Mouse (Mus musculus): ENCODE data around the gene Tmc5. TPM values are rescaled to one million over a fixed set of nuclear protein-coding genes. Genes with fewer than 3 reads are reported as not detected.

The Tmc5 gene
- polyA plus RNA-seq, 1 experiment from 2014 or later = 0.22 TPM

- no peak overlapping the region for H3K27ac ChIP-seq
- peaks cover 18% of the 10 kb centered on the region for H3K36me3 ChIP-seq
- no peak for ATAC-seq
- H3K4me2 ChIP-seq (replicated peaks) = peak overlapping the region; percentile 71; the same call in 1 of the 2 replicates
- H3K27me3 ChIP-seq = no peaks in the 10 kb centered on the region
- no peaks in the 10 kb centered on the region for H3K9me3 ChIP-seq
- no peak overlapping the region for H3K9ac ChIP-seq (replicated peaks)
- 91% methylated on average over 15 of the region's 15 CpGs for WGBS
- peak overlapping the region; percentile 97; the same call in 1 of the 2 replicates for H3K4me3 ChIP-seq (replicated peaks)
- peaks cover 37% of the 10 kb centered on the region for H3K4me1 ChIP-seq (replicated peaks)
These were observed 106.1 kb downstream of the Tmc5 start for GRCm38 (mm10) chr7:118703144-118703561.

DNA sequence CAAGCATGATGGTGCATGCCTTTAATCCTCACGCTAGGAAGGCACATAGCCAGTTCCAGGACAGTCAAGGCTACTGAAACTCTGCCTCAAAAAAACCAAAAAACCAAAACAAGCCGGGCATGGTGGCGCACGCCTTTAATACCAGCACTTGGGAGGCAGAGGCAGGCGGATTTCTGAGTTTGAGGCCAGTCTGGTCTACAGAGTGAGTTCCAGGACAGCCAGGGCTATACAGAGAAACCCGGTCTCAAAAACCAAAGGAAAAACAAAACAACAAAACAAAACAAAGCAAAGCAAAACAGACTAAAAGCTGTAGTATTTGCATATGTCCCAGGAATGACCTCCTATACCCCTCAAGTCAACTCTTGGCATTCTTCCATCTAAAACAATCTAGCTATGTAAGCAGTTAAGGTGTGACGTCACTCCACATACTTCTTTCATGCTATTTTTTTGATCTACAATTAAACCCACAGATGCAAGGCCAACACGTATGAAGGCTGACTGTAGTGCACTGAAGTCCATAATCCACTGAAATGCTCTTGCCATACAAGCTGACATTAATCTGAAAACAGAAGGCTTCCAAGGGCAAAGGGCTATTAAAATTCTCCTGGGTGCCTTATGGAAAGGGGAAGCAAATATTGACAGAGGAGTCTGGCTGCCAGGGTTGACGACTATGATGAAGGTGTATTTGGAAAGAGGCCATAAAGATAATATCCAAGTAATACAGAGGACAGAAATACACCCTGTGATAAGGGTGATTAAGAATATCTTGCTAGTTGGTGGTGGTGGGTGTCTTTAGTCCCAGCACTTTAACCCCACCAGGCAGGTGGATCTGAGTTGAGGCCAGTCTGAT lies 107.1 kb downstream of the Tmc5 start:
- Histone ChIP-seq H3K9me3 (no peaks in the 10 kb centered on the region), H3K27me3 (no peaks in the 10 kb centered on the region), H3K4me1 (replicated peaks) (peaks cover 37% of the 10 kb centered on the region), H3K4me2 (replicated peaks) (peak overlapping the region; percentile 71), H3K9ac (replicated peaks) (peak overlapping the region; percentile 96), H3K4me3 (replicated peaks) (peak overlapping the region; percentile 97), H3K36me3 (peaks cover 14% of the 10 kb centered on the region; the same call in 1 of the 2 replicates), H3K27ac (no peak overlapping the region)
- 84% methylated on average over 9 of the region's 9 CpGs for WGBS
- ATAC-seq = no peak

- under 1% methylated on average over 66 of the region's 66 CpGs for WGBS
- Histone ChIP-seq H3K4me2 (replicated peaks) (peak within 1 kb of the TSS; percentile 71), H3K27me3 (no peaks in the 10 kb centered on the region), H3K9ac (replicated peaks) (peak within 1 kb of the TSS; percentile 96), H3K4me1 (replicated peaks) (peaks cover 37% of the 10 kb centered on the region), H3K4me3 (replicated peaks) (peak within 1 kb of the TSS; percentile 97), H3K36me3 (peaks cover 14% of the 10 kb centered on the region; the same call in 1 of the 2 replicates), H3K27ac (peak within 1 kb of the TSS; percentile 95), H3K9me3 (no peaks in the 10 kb centered on the region)
- peak; percentile 96 for ATAC-seq
These were observed 108.2 kb downstream of the Tmc5 start, which contains the start of gene Gde1 for GRCm38 (mm10) chr7:118705101-118705961. Gde1 (minus strand) TSS chr7:118705778.

DNA sequence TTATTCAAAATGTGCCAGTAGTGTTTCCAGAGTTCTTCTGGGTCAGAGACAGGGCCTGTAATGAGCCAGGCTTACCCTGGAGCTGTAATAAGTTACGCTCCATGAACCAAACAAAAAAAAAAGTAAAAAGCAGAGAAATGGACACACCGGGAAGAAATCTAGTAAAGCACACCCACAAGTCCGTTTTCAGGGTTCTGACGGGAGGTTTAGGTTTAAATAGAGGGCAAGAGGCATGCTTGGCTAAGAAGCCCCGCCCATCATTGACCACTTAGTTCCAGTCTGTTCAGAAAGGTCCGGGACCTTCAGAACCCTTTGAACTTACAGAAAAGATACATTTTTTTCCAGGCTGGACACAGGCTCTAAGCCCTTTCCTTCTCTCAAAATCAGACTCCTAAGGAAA lies 109.0 kb downstream of the Tmc5 start:
- Histone ChIP-seq H3K27ac (peak overlapping the region; percentile 95; the same call in 1 of the 2 replicates), H3K9me3 (no peaks in the 10 kb centered on the region), H3K27me3 (no peaks in the 10 kb centered on the region), H3K4me3 (replicated peaks) (peak overlapping the region; percentile 97), H3K9ac (replicated peaks) (peak overlapping the region; percentile 96; the same call in 1 of the 2 replicates), H3K4me2 (replicated peaks) (peak overlapping the region; percentile 71), H3K4me1 (replicated peaks) (peaks cover 33% of the 10 kb centered on the region), H3K36me3 (peaks cover 14% of the 10 kb centered on the region; the same call in 1 of the 2 replicates)
- 23% methylated on average over 6 of the region's 6 CpGs for WGBS
- ATAC-seq = peak; percentile 17

GRCm38 (mm10) chr7:118706488-118706887 lies 109.4 kb downstream of the Tmc5 start:
- no peak for ATAC-seq
- Histone ChIP-seq H3K9ac (replicated peaks) (no peak overlapping the region), H3K27ac (no peak overlapping the region), H3K4me1 (replicated peaks) (peaks cover 33% of the 10 kb centered on the region), H3K9me3 (no peaks in the 10 kb centered on the region), H3K4me3 (replicated peaks) (no peak overlapping the region), H3K36me3 (peaks cover 14% of the 10 kb centered on the region; the same call in 1 of the 2 replicates), H3K4me2 (replicated peaks) (no peak overlapping the region), H3K27me3 (no peaks in the 10 kb centered on the region)
- 86% methylated on average over 5 of the region's 5 CpGs for WGBS

DNA sequence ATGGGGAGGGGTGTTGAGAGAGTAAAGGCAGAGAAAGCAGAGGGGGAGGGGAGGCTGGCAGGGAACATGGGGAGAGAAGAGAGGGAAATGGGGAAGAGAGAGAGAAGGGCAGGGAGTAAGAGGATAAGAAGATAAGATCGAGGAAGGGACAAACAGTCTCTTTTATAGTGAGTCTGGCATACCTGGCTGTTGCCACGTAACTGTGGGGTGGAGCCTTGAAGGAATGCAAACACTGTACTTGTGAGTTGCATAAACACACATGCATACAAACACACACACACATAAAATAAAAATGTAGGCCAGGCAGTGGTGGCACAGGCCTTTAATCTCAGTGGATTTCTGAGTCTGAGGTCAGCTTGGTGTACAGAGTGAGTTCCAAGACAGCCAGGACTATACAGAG lies 110.1 kb downstream of the Tmc5 start:
- H3K27ac ChIP-seq = no peak overlapping the region
- H3K27me3 ChIP-seq = no peaks in the 10 kb centered on the region
- WGBS = 79% methylated on average over 2 of the region's 2 CpGs
- ATAC-seq = no peak
- H3K9ac ChIP-seq (replicated peaks) = no peak overlapping the region
- H3K4me3 ChIP-seq (replicated peaks) = no peak overlapping the region
- H3K4me1 ChIP-seq (replicated peaks) = peaks cover 31% of the 10 kb centered on the region
- no peak overlapping the region for H3K4me2 ChIP-seq (replicated peaks)
- no peaks in the 10 kb centered on the region for H3K9me3 ChIP-seq
- peaks cover 7% of the 10 kb centered on the region; the same call in 1 of the 2 replicates for H3K36me3 ChIP-seq

GRCm38 (mm10) chr7:118708002-118708401 lies 110.9 kb downstream of the Tmc5 start:
- no peak for ATAC-seq
- H3K36me3 ChIP-seq = peaks cover 3% of the 10 kb centered on the region; the same call in 1 of the 2 replicates
- no peaks in the 10 kb centered on the region for H3K27me3 ChIP-seq
- H3K9ac ChIP-seq (replicated peaks) = no peak overlapping the region
- H3K9me3 ChIP-seq = no peaks in the 10 kb centered on the region
- H3K4me1 ChIP-seq (replicated peaks) = peaks cover 28% of the 10 kb centered on the region
- no peak overlapping the region for H3K4me3 ChIP-seq (replicated peaks)
- 93% methylated on average over 4 of the region's 4 CpGs for WGBS
- no peak overlapping the region for H3K4me2 ChIP-seq (replicated peaks)
- no peak overlapping the region for H3K27ac ChIP-seq

GRCm38 (mm10) chr7:118710776-118711175 lies 113.7 kb downstream of the Tmc5 start:
- Histone ChIP-seq H3K4me2 (replicated peaks) (no peak overlapping the region), H3K36me3 (peaks cover 5% of the 10 kb centered on the region), H3K9me3 (no peaks in the 10 kb centered on the region), H3K27me3 (no peaks in the 10 kb centered on the region), H3K27ac (no peak overlapping the region), H3K4me1 (replicated peaks) (peaks cover 20% of the 10 kb centered on the region), H3K4me3 (replicated peaks) (no peak overlapping the region), H3K9ac (replicated peaks) (no peak overlapping the region)
- 60% methylated on average over 5 of the region's 5 CpGs for WGBS
- ATAC-seq = no peak

DNA sequence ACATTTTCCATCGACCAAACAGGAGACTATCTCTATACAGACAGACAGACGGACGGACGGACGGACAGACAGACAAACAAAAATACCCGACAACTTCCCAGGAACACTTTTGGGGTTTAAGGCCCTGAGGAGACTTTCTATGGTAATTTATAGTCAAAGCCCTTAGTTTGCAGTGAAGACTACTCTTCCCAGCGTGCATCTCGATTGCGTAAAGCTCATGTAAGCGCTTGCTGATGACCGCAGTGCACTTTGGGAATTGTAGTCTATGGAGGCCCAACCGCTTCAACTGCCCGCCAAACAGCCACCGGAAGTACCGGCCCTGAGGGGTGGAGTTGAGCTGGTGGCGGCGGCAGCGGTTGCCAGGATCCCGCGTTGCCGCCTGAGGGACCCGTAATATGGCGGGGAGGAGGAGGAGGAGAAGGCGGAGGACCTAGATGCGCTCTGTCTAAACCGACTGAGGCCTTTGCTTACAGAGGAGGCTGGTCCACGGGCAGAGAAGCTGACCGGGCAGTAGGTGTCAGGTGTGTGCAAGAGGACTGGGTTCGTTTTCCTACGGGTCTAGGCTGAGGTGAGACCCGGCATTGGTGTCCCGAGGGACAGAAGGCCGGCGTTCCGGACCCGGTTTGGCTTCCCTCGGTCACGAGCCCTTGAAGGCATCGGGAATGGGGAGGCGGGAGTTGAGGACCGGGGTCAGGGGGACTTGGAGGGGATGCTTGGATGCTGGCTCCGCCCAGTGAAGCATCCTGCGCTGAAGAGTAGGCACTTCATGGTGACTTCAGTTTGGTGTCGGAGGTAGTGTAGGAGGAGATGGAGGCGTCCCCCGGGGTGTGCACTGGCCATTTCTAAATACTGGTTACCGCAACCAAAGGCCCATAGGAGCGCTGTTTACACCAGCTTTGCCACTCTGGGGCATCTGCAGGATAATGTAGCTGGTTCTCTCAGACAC lies 115.4 kb downstream of the Tmc5 start, which contains the start of gene Ccp110:
Ccp110 (plus strand) TSS at position 325 of the 946 bp plus-strand sequence.
- H3K4me1 ChIP-seq (replicated peaks) = peaks cover 15% of the 10 kb centered on the region
- 1% methylated on average over 48 of the region's 48 CpGs for WGBS
- ATAC-seq = peak; percentile 98
- H3K9me3 ChIP-seq = no peaks in the 10 kb centered on the region
- H3K9ac ChIP-seq (replicated peaks) = peak within 1 kb of the TSS; percentile 83
- peak within 1 kb of the TSS; percentile 77 for H3K4me3 ChIP-seq (replicated peaks)
- peak within 1 kb of the TSS; percentile 79 for H3K27ac ChIP-seq
- H3K4me2 ChIP-seq (replicated peaks) = peak within 1 kb of the TSS; percentile 67
- H3K27me3 ChIP-seq = no peaks in the 10 kb centered on the region
- H3K36me3 ChIP-seq = peaks cover 5% of the 10 kb centered on the region

- Histone ChIP-seq H3K36me3 (peaks cover 17% of the 10 kb centered on the region), H3K4me1 (replicated peaks) (peaks cover 15% of the 10 kb centered on the region), H3K4me3 (replicated peaks) (no peak overlapping the region), H3K4me2 (replicated peaks) (no peak overlapping the region), H3K27me3 (no peaks in the 10 kb centered on the region), H3K27ac (no peak overlapping the region), H3K9me3 (no peaks in the 10 kb centered on the region), H3K9ac (replicated peaks) (no peak overlapping the region)
- ATAC-seq = no peak
- WGBS = 94% methylated on average over 1 of the region's 1 CpGs
These were observed 117.8 kb downstream of the Tmc5 start for GRCm38 (mm10) chr7:118714873-118715272.

GRCm38 (mm10) chr7:118718066-118718465 lies 121.0 kb downstream of the Tmc5 start:
- Histone ChIP-seq H3K9ac (replicated peaks) (no peak overlapping the region), H3K4me2 (replicated peaks) (no peak overlapping the region), H3K27me3 (no peaks in the 10 kb centered on the region), H3K4me3 (replicated peaks) (no peak overlapping the region), H3K36me3 (peaks cover 39% of the 10 kb centered on the region), H3K27ac (no peak overlapping the region), H3K9me3 (no peaks in the 10 kb centered on the region), H3K4me1 (replicated peaks) (peaks cover 13% of the 10 kb centered on the region)
- ATAC-seq = no peak
- 98% methylated on average over 4 of the region's 4 CpGs for WGBS

All from midbrain, embryonic 13.5 days (tissue).